Mouse (Mus musculus): ENCODE results near the gene Olfr1423. TPM values are rescaled to one million over a fixed set of nuclear protein-coding genes. Genes with fewer than 3 reads are reported as not detected.

The Olfr1423 gene
- polyA plus RNA-seq, 1 experiment from 2014 or later = not detected

- peak overlapping the region; percentile 59 for H3K4me3 ChIP-seq (replicated peaks)
- 63% methylated on average over 9 of the region's 9 CpGs for WGBS
- H3K4me1 ChIP-seq (replicated peaks) = peaks cover 23% of the 10 kb centered on the region
- H3K4me2 ChIP-seq (replicated peaks) = peak overlapping the region; percentile 67
- peak overlapping the region; percentile 58 for H3K9ac ChIP-seq (replicated peaks)
- H3K27ac ChIP-seq = 0 out of 2 replicates have a peak overlapping the region, but pooled peaks have one; percentile 19
- no peaks in the 10 kb centered on the region for H3K27me3 ChIP-seq
- no peaks in the 10 kb centered on the region for H3K9me3 ChIP-seq
- H3K36me3 ChIP-seq = no peaks in the 10 kb centered on the region
- ATAC-seq = no peak
Measured at GRCm38 (mm10) chr19:12004216-12005008, 36.7 kb downstream of the Olfr1423 start.

- Histone ChIP-seq H3K27ac (no peak overlapping the region), H3K36me3 (no peaks in the 10 kb centered on the region), H3K27me3 (no peaks in the 10 kb centered on the region), H3K4me3 (replicated peaks) (no peak overlapping the region), H3K9me3 (no peaks in the 10 kb centered on the region), H3K4me1 (replicated peaks) (peaks cover 23% of the 10 kb centered on the region), H3K4me2 (replicated peaks) (no peak overlapping the region), H3K9ac (replicated peaks) (no peak overlapping the region)
- 96% methylated on average over 2 of the region's 2 CpGs for WGBS
- ATAC-seq = no peak
Measured at GRCm38 (mm10) chr19:12003568-12003967, 37.5 kb downstream of the Olfr1423 start.

- peaks cover 23% of the 10 kb centered on the region for H3K4me1 ChIP-seq (replicated peaks)
- no peaks in the 10 kb centered on the region for H3K36me3 ChIP-seq
- no peak overlapping the region for H3K9ac ChIP-seq (replicated peaks)
- H3K9me3 ChIP-seq = no peaks in the 10 kb centered on the region
- ATAC-seq = no peak
- peak overlapping the region; percentile 33 for H3K4me2 ChIP-seq (replicated peaks)
- H3K4me3 ChIP-seq (replicated peaks) = peak overlapping the region; percentile 12
- no peaks in the 10 kb centered on the region for H3K27me3 ChIP-seq
- WGBS = 55% methylated on average over 14 of the region's 14 CpGs
- no peak overlapping the region for H3K27ac ChIP-seq
Measured at GRCm38 (mm10) chr19:12002791-12003190, 38.3 kb downstream of the Olfr1423 start.

GRCm38 (mm10) chr19:12002125-12002524 lies 39.0 kb downstream of the Olfr1423 start:
- no peak overlapping the region for H3K27ac ChIP-seq
- no peak for ATAC-seq
- peak overlapping the region; percentile 33 for H3K4me2 ChIP-seq (replicated peaks)
- peak overlapping the region; percentile 12 for H3K4me3 ChIP-seq (replicated peaks)
- no peaks in the 10 kb centered on the region for H3K9me3 ChIP-seq
- no peak overlapping the region for H3K9ac ChIP-seq (replicated peaks)
- peaks cover 18% of the 10 kb centered on the region for H3K4me1 ChIP-seq (replicated peaks)
- 3% methylated on average over 11 of the region's 11 CpGs for WGBS
- no peaks in the 10 kb centered on the region for H3K36me3 ChIP-seq
- no peaks in the 10 kb centered on the region for H3K27me3 ChIP-seq

GRCm38 (mm10) chr19:12001686-12002085 lies 39.4 kb downstream of the Olfr1423 start:
- Histone ChIP-seq H3K4me1 (replicated peaks) (peaks cover 14% of the 10 kb centered on the region), H3K36me3 (no peaks in the 10 kb centered on the region), H3K4me2 (replicated peaks) (no peak overlapping the region), H3K9ac (replicated peaks) (no peak overlapping the region), H3K9me3 (no peaks in the 10 kb centered on the region), H3K27ac (no peak overlapping the region), H3K4me3 (replicated peaks) (no peak overlapping the region), H3K27me3 (no peaks in the 10 kb centered on the region)
- WGBS = 30% methylated on average over 3 of the region's 3 CpGs
- ATAC-seq = no peak

GRCm38 (mm10) chr19:11995722-11996448 lies 45.2 kb downstream of the Olfr1423 start:
- Histone ChIP-seq H3K4me1 (replicated peaks) (no peaks in the 10 kb centered on the region), H3K9me3 (no peaks in the 10 kb centered on the region), H3K4me2 (replicated peaks) (no peak overlapping the region), H3K27me3 (no peaks in the 10 kb centered on the region), H3K4me3 (replicated peaks) (no peak overlapping the region), H3K9ac (replicated peaks) (no peak overlapping the region), H3K27ac (no peak overlapping the region), H3K36me3 (peaks cover 45% of the 10 kb centered on the region)
- 80% methylated on average over 2 of the region's 2 CpGs for WGBS
- ATAC-seq = 0 out of 2 replicates have a peak, but pooled peaks have one; percentile 40

GRCm38 (mm10) chr19:11994703-11995431 lies 46.2 kb downstream of the Olfr1423 start:
- 97% methylated on average over 6 of the region's 6 CpGs for WGBS
- ATAC-seq = no peak
- H3K36me3 ChIP-seq = peaks cover 53% of the 10 kb centered on the region

GRCm38 (mm10) chr19:11992441-11993029 lies 48.6 kb downstream of the Olfr1423 start:
- Histone ChIP-seq H3K36me3 (peaks cover 76% of the 10 kb centered on the region), H3K27ac (no peak overlapping the region), H3K4me3 (replicated peaks) (no peak overlapping the region), H3K4me2 (replicated peaks) (no peak overlapping the region), H3K27me3 (no peaks in the 10 kb centered on the region), H3K4me1 (replicated peaks) (no peaks in the 10 kb centered on the region), H3K9me3 (no peaks in the 10 kb centered on the region), H3K9ac (replicated peaks) (no peak overlapping the region)
- WGBS = 95% methylated on average over 10 of the region's 10 CpGs
- no peak for ATAC-seq

More at GRCm38 (mm10) chr19:11994703-11995431, 46.2 kb downstream of the Olfr1423 start:
- Histone ChIP-seq H3K4me3 (replicated peaks) (no peak overlapping the region), H3K4me2 (replicated peaks) (no peak overlapping the region), H3K27me3 (no peaks in the 10 kb centered on the region), H3K4me1 (replicated peaks) (no peaks in the 10 kb centered on the region), H3K27ac (no peak overlapping the region), H3K9me3 (no peaks in the 10 kb centered on the region), H3K9ac (replicated peaks) (no peak overlapping the region)

- Histone ChIP-seq H3K9ac (replicated peaks) (no peak overlapping the region), H3K27ac (no peak overlapping the region), H3K9me3 (no peaks in the 10 kb centered on the region), H3K36me3 (peaks cover 79% of the 10 kb centered on the region), H3K4me1 (replicated peaks) (no peaks in the 10 kb centered on the region), H3K4me2 (replicated peaks) (no peak overlapping the region), H3K27me3 (no peaks in the 10 kb centered on the region), H3K4me3 (replicated peaks) (no peak overlapping the region)
- ATAC-seq = no peak
- 94% methylated on average over 9 of the region's 9 CpGs for WGBS
Measured at GRCm38 (mm10) chr19:11992034-11992433, 49.1 kb downstream of the Olfr1423 start.

- no peak for ATAC-seq
- H3K9ac ChIP-seq (replicated peaks) = no peak overlapping the region
- H3K4me3 ChIP-seq (replicated peaks) = no peak overlapping the region
- no peaks in the 10 kb centered on the region for H3K27me3 ChIP-seq
- H3K36me3 ChIP-seq = peaks cover 89% of the 10 kb centered on the region
- no peak overlapping the region for H3K4me2 ChIP-seq (replicated peaks)
- H3K4me1 ChIP-seq (replicated peaks) = no peaks in the 10 kb centered on the region
- WGBS = 98% methylated on average over 7 of the region's 7 CpGs
- H3K9me3 ChIP-seq = no peaks in the 10 kb centered on the region
- H3K27ac ChIP-seq = no peak overlapping the region
Measured at GRCm38 (mm10) chr19:11989334-11989733, 51.8 kb downstream of the Olfr1423 start.

GRCm38 (mm10) chr19:11987841-11988240 lies 53.3 kb downstream of the Olfr1423 start:
- H3K9ac ChIP-seq (replicated peaks) = no peak overlapping the region
- ATAC-seq = no peak
- H3K9me3 ChIP-seq = no peaks in the 10 kb centered on the region
- H3K27ac ChIP-seq = no peak overlapping the region
- 90% methylated on average over 3 of the region's 3 CpGs for WGBS
- peaks cover 91% of the 10 kb centered on the region for H3K36me3 ChIP-seq
- H3K4me2 ChIP-seq (replicated peaks) = no peak overlapping the region
- H3K4me3 ChIP-seq (replicated peaks) = no peak overlapping the region
- H3K27me3 ChIP-seq = no peaks in the 10 kb centered on the region
- no peaks in the 10 kb centered on the region for H3K4me1 ChIP-seq (replicated peaks)
